Mouse (Mus musculus): ENCODE data around the gene Cttnbp2nl.
A peak's percentile ranks its signal among the peaks of the same experiment; 100 is the strongest.

Gene Cttnbp2nl

GRCm38 (mm10) chr3:105014908-105015307 is 38.0 kb downstream of the Cttnbp2nl start:
- no peak for DNase-seq (ENCODE audit: low spot score in 2 of 2)

GRCm38 (mm10) chr3:105012696-105013313 is 40.1 kb downstream of the Cttnbp2nl start:
- no peak for DNase-seq (ENCODE audit: low spot score in 2 of 2)

- DNase-seq (ENCODE audit: low spot score in 2 of 2) = no peak
These were observed 41.1 kb downstream of the Cttnbp2nl start for GRCm38 (mm10) chr3:105011883-105012282.

GRCm38 (mm10) chr3:105010681-105011339 is 42.1 kb downstream of the Cttnbp2nl start:
- no peak for DNase-seq (ENCODE audit: low spot score in 2 of 2)

- DNase-seq (ENCODE audit: low spot score in 2 of 2) = no peak
These were observed 44.9 kb downstream of the Cttnbp2nl start for GRCm38 (mm10) chr3:105008070-105008469.

- no peak for DNase-seq (ENCODE audit: low spot score in 2 of 2)
These were observed 46.8 kb downstream of the Cttnbp2nl start for GRCm38 (mm10) chr3:105006101-105006500.

- no peak for DNase-seq (ENCODE audit: low spot score in 2 of 2)
These were observed 47.3 kb downstream of the Cttnbp2nl start for GRCm38 (mm10) chr3:105005561-105006065.

- no peak for DNase-seq (ENCODE audit: low spot score in 2 of 2)
These were observed 47.9 kb downstream of the Cttnbp2nl start for GRCm38 (mm10) chr3:105005011-105005410.

GRCm38 (mm10) chr3:105003960-105004463 is 48.9 kb downstream of the Cttnbp2nl start:
- no peak for DNase-seq (ENCODE audit: low spot score in 2 of 2)

- no peak for DNase-seq (ENCODE audit: low spot score in 2 of 2)
These were observed 51.6 kb downstream of the Cttnbp2nl start for GRCm38 (mm10) chr3:105001374-105001773.

GRCm38 (mm10) chr3:105000561-105000960 is 52.4 kb downstream of the Cttnbp2nl start:
- no peak for DNase-seq (ENCODE audit: low spot score in 2 of 2)

GRCm38 (mm10) chr3:104997563-104997962 is 55.4 kb downstream of the Cttnbp2nl start:
- no peak for DNase-seq (ENCODE audit: low spot score in 2 of 2)

GRCm38 (mm10) chr3:104995707-104996106 is 57.2 kb downstream of the Cttnbp2nl start:
- DNase-seq (ENCODE audit: low spot score in 2 of 2) = no peak

GRCm38 (mm10) chr3:104994415-104994841 is 58.5 kb downstream of the Cttnbp2nl start:
- DNase-seq (ENCODE audit: low spot score in 2 of 2) = no peak

GRCm38 (mm10) chr3:104993800-104994199 is 59.1 kb downstream of the Cttnbp2nl start:
- no peak for DNase-seq (ENCODE audit: low spot score in 2 of 2)

- peak; percentile 57 to 68 for DNase-seq (ENCODE audit: low spot score in 2 of 2)
These were observed 60.1 kb downstream of the Cttnbp2nl start for GRCm38 (mm10) chr3:104992709-104993388.

- no peak for DNase-seq (ENCODE audit: low spot score in 2 of 2)
These were observed 61.2 kb downstream of the Cttnbp2nl start for GRCm38 (mm10) chr3:104991703-104992102.

GRCm38 (mm10) chr3:104987884-104988283 is 65.1 kb downstream of the Cttnbp2nl start:
- DNase-seq (ENCODE audit: low spot score in 2 of 2) = no peak

- DNase-seq (ENCODE audit: low spot score in 2 of 2) = no peak
These were observed 73.2 kb downstream of the Cttnbp2nl start for GRCm38 (mm10) chr3:104979735-104980134.

- peak; percentile 47 to 57 for DNase-seq (ENCODE audit: low spot score in 2 of 2)
These were observed 85.2 kb downstream of the Cttnbp2nl start for GRCm38 (mm10) chr3:104967548-104968300.

- DNase-seq (ENCODE audit: low spot score in 2 of 2) = no peak
These were observed 86.9 kb downstream of the Cttnbp2nl start for GRCm38 (mm10) chr3:104965991-104966554.
